ENCODE assay signal across 27 mouse cellular contexts in genomic region chr7:81326859-81327258, GRCm38 (mm10). TPM values are rescaled to one million over a fixed set of nuclear protein-coding genes. Genes with fewer than 3 reads are reported as not detected.
A peak's percentile ranks its signal among the peaks of the same experiment; 100 is the strongest.
DNase-seq lines count a peak whose midpoint lies in the region; ATAC-seq and TF ChIP-seq lines count a peak whose summit lies in the region.
"Had no signal": no experiment of that assay in that cellular context is flagged by ENCODE, and none has a peak within 500 bp of the region (broad histone marks: within the 10 kb centered on the region; RNA-seq: fewer than 3 reads in every experiment).

No protein-coding gene starts in this region.

- no peak overlapping the region for H3K9ac ChIP-seq in kidney, postnatal 0 days (ENCODE audit: low read depth, low read length)
- H3K9ac ChIP-seq in liver, embryonic 16.5 days (ENCODE audit: low read depth, low read length), result no peak overlapping the region
- H3K9ac ChIP-seq: embryonic facial prominence, embryonic 13.5 days; midbrain, embryonic 15.5 days; neural tube, embryonic 13.5 days had no signal

- WGBS in kidney, postnatal 0 days, result 88% methylated on average over 6 of the region's 6 CpGs
- WGBS in liver, embryonic 16.5 days (ENCODE audit: insufficient replicate concordance), result 49% methylated on average over 6 of the region's 6 CpGs

- intact Hi-C loops in left cerebral cortex, postnatal 14 days (cut with DNase I), result no loop called here

- ATAC-seq in kidney, postnatal 0 days (replicated peaks; ENCODE audit: low FRiP score, low read depth), result 0 out of 2 replicates have a peak, but pooled peaks have one; percentile 40
- peak; percentile 55; the same call in 1 of the 2 replicates for ATAC-seq in liver, embryonic 16.5 days (ENCODE audit: low read depth)
- ATAC-seq: forebrain, embryonic 14.5 days; hindbrain, embryonic 16.5 days; midbrain, embryonic 15.5 days had no signal

- no peak for TF ChIP-seq CTCF in kidney, postnatal 0 days (IDR thresholded peaks at IDR 0.05; ENCODE audit: low read depth)

- H3K27ac ChIP-seq in kidney, postnatal 0 days, result no peak overlapping the region
- no peak overlapping the region for H3K27ac ChIP-seq in liver, embryonic 16.5 days (ENCODE audit: low read length)
- H3K27ac ChIP-seq: embryonic facial prominence, embryonic 13.5 days; midbrain, embryonic 15.5 days; neural tube, embryonic 13.5 days had no signal

- H3K4me1 ChIP-seq in kidney, postnatal 0 days (replicated peaks; ENCODE audit: insufficient read depth, low read length), result no peaks in the 10 kb centered on the region
- H3K4me1 ChIP-seq in liver, embryonic 16.5 days (ENCODE audit: control insufficient read depth, low read depth, low read length), result peaks cover 3% of the 10 kb centered on the region
- H3K4me1 ChIP-seq: embryonic facial prominence, embryonic 13.5 days; midbrain, embryonic 15.5 days; neural tube, embryonic 13.5 days had no signal

- no peak overlapping the region for H3K4me3 ChIP-seq in kidney, postnatal 0 days (replicated peaks; ENCODE audit: low read depth, low read length)
- no peak overlapping the region for H3K4me3 ChIP-seq in liver, embryonic 16.5 days (ENCODE audit: low read depth, low read length)
- H3K4me3 ChIP-seq: embryonic facial prominence, embryonic 13.5 days; megakaryocyte, embryonic 14.5 days; midbrain, embryonic 15.5 days; neural tube, embryonic 13.5 days had no signal

- no peak for DNase-seq in kidney, postnatal 0 days (ENCODE audit: low spot score)
- no peak for DNase-seq in kidney, adult 18-20 months
- peak; percentile 64 for DNase-seq in liver
- no peak for DNase-seq in thymus, postnatal 4 days
- no peak for DNase-seq in frontal cortex, postnatal 36 days (ENCODE audit: low spot score in 2 of 2)
- DNase-seq in adrenal gland, adult 2 months, result no peak
- no peak for DNase-seq in left cerebral cortex, postnatal 14 days (ENCODE audit: low spot score in 2 of 2)
- DNase-seq: adrenal gland, postnatal 14 days; cerebellum, adult 8-10 months; cerebellum, postnatal 36 days; embryo, embryonic 11 days; gastrocnemius, postnatal 25 days; kidney, adult 2 months; kidney, postnatal 10 days; lung, adult 18-20 months; lung, postnatal 10 days; retina, postnatal 1 day; right cerebral cortex, postnatal 25 days; spleen, adult 18-20 months; thymus, postnatal 14 days had no signal

- no peaks in the 10 kb centered on the region for H3K9me3 ChIP-seq in kidney, postnatal 0 days (replicated peaks; ENCODE audit: low read length)
- no peaks in the 10 kb centered on the region for H3K9me3 ChIP-seq in liver, embryonic 16.5 days (replicated peaks; ENCODE audit: control insufficient read depth, low read length)
- H3K9me3 ChIP-seq: embryonic facial prominence, embryonic 13.5 days; megakaryocyte, embryonic 14.5 days; midbrain, embryonic 15.5 days; neural tube, embryonic 13.5 days had no signal

- H3K4me2 ChIP-seq in kidney, postnatal 0 days (ENCODE audit: low read length), result no peak overlapping the region
- no peak overlapping the region for H3K4me2 ChIP-seq in liver, embryonic 16.5 days (ENCODE audit: low read depth, low read length)
- H3K4me2 ChIP-seq: embryonic facial prominence, embryonic 13.5 days; midbrain, embryonic 15.5 days; neural tube, embryonic 13.5 days had no signal

- H3K27me3 ChIP-seq in kidney, postnatal 0 days (ENCODE audit: insufficient read depth, low read length), result no peaks in the 10 kb centered on the region
- H3K27me3 ChIP-seq in liver, embryonic 16.5 days (ENCODE audit: control insufficient read depth, insufficient read depth, low read depth, low read length), result no peaks in the 10 kb centered on the region
- H3K27me3 ChIP-seq: embryonic facial prominence, embryonic 13.5 days; megakaryocyte, embryonic 14.5 days; midbrain, embryonic 15.5 days; neural tube, embryonic 13.5 days had no signal

- H3K36me3 ChIP-seq in kidney, postnatal 0 days (ENCODE audit: insufficient read depth, low read length), result 0 out of 2 replicates have a peak, but pooled peaks cover 7% of the 10 kb centered on the region
- no peaks in the 10 kb centered on the region for H3K36me3 ChIP-seq in liver, embryonic 16.5 days (ENCODE audit: control insufficient read depth, insufficient read depth)
- H3K36me3 ChIP-seq: midbrain, embryonic 15.5 days had no signal

RNA-seq across cellular contexts. Expression of gene Rps17, which starts 18.2 kb away (rescaled TPM):
- polyA plus RNA-seq in kidney, postnatal 0 days (2015; fragmentation: Nextera tagmentation; extraction: Ambion mirVana), result 1,280 and 1,501 TPM in 2 replicates
- polyA plus RNA-seq in liver, embryonic 16.5 days (2015; fragmentation: Nextera tagmentation; extraction: Ambion mirVana), result 564 and 643 TPM in 2 replicates
- 1,000 to 10,000 TPM in 1 of 2 experiments, 100 to 1,000 TPM in 1; 944 to 1,235 TPM for total RNA-seq in adrenal gland, adult 2 months (2021)
- polyA plus RNA-seq in adrenal gland, adult 2 months (2012; rRNA removed), result 351 and 362 TPM in 2 replicates
- 100 to 1,000 TPM; 484 TPM for total RNA-seq in left cerebral cortex, postnatal 14 days (2021)
